Mouse (Mus musculus): ENCODE data around the gene Ces2f.

- TF ChIP-seq CTCF (IDR thresholded peaks at IDR 0.05; ENCODE audit: low read depth) (no peak), EP300 (IDR thresholded peaks at IDR 0.05; ENCODE audit: low read depth) (no peak)
Measured at GRCm38 (mm10) chr8:104963375-104963894, 16.3 kb downstream of the Ces2f start.

Measured in heart, postnatal 0 days (tissue).